In the genomic region with DNA sequence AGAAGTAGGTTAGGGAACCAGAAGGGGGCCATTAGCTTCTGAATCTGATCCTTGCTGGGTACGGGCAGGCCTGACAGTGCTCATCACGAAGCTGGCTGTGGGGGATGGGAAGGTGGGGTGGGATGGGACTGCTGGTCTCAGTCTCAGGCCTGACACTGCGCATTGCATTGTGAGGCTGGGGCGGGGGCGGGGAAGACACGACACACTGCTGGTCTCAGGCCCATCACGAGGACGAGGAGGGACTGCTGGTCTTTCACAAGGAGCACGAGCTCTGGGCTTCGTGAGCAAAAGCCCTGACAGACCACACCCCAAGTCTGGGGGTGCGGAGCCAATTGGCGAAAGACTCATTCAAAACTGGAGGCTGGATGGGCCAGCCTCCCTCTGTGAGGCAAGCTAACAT, we compare ENCODE assay signal across 12 mouse cellular contexts. TPM values are rescaled to one million over a fixed set of nuclear protein-coding genes. Genes with fewer than 3 reads are reported as not detected.
DNase-seq lines count a peak whose midpoint lies in the region; ATAC-seq and TF ChIP-seq lines count a peak whose summit lies in the region.
"Had no signal": no experiment of that assay in that cellular context is flagged by ENCODE, and none has a peak within 500 bp of the region (broad histone marks: within the 10 kb centered on the region; RNA-seq: fewer than 3 reads in every experiment).

No protein-coding gene starts in this region.

- no peak overlapping the region for H3K27ac ChIP-seq in lung, embryonic 14.5 days (ENCODE audit: low read depth)
- peak overlapping the region; percentile 70 for H3K27ac ChIP-seq in MEL (ENCODE audit: control insufficient read depth, low read depth, low read length)
- H3K27ac ChIP-seq: kidney, postnatal 0 days; limb, embryonic 10.5 days had no signal

- no peak for DNase-seq in lung, embryonic 14.5 days
- no peak for DNase-seq in lung, postnatal 4 days
- DNase-seq in MEL (ENCODE audit: low read depth, low spot score): no peak
- peak; percentile 31 for DNase-seq in induced T-regulatory cell, adult 2 months (ENCODE audit: low read depth)
- DNase-seq in neural tube, embryonic 10.5 days (ENCODE audit: extremely low spot score, low spot score): no peak
- no peak for DNase-seq in adrenal gland, postnatal 4 days (ENCODE audit: low spot score in 2 of 2)
- DNase-seq: adrenal gland, postnatal 25 days; cerebellum, postnatal 14 days; heart, postnatal 10 days had no signal

- 51% methylated on average over 12 of the region's 12 CpGs for WGBS in lung, embryonic 14.5 days

- H3K4me2 ChIP-seq in lung, embryonic 14.5 days: no peak overlapping the region

- no peak for TF ChIP-seq RAD21 in MEL (IDR thresholded peaks at IDR 0.05; ENCODE audit: low read depth, low read length)

- H3K9me3 ChIP-seq in lung, embryonic 14.5 days (ENCODE audit: low read depth, low read length): no peaks in the 10 kb centered on the region
- H3K9me3 ChIP-seq in MEL (replicated peaks; ENCODE audit: insufficient read depth, low read length): no peaks in the 10 kb centered on the region
- H3K9me3 ChIP-seq: limb, embryonic 10.5 days had no signal

- H3K4me1 ChIP-seq in lung, embryonic 14.5 days (ENCODE audit: insufficient read depth): no peaks in the 10 kb centered on the region
- peaks cover 2 to 14% of the 10 kb centered on the region in 2 experiments; a peak in 3 of 4 replicates for H3K4me1 ChIP-seq in MEL (ENCODE audit: control insufficient read depth in 1 of 2, insufficient read depth in 2 of 2, low read length in 2 of 2)

- 0 out of 2 replicates have a peak, but pooled peaks have one; percentile 28 for ATAC-seq in lung, embryonic 14.5 days (ENCODE audit: insufficient read depth)
- peak; percentile 24; the same call in 1 of the 2 replicates for ATAC-seq in monocyte, adult 5-6 weeks (replicated peaks; ENCODE audit: insufficient number of reproducible peaks, low FRiP score, low TSS enrichment, poor library complexity, severe bottlenecking)

- no peak for TF ChIP-seq CTCF in lung, embryonic 14.5 days (IDR thresholded peaks at IDR 0.05; ENCODE audit: low read depth)
- no peak for TF ChIP-seq CTCF in MEL (IDR thresholded peaks at IDR 0.05 in 2 of 3, conservative IDR thresholded peaks at IDR 0.05 in 1 of 3; ENCODE audit: control insufficient read depth in 1 of 3, insufficient read depth in 1 of 3, low read depth in 2 of 3, low read length in 3 of 3, poor library complexity in 1 of 3, severe bottlenecking in 1 of 3)

- TF ChIP-seq EP300 in MEL (IDR thresholded peaks at IDR 0.05; ENCODE audit: low read depth in 1 of 2, low read length in 2 of 2): no peak

- TF ChIP-seq POLR2A in MEL (IDR thresholded peaks at IDR 0.05; ENCODE audit: control insufficient read depth in 1 of 2, insufficient read depth in 1 of 2, low read depth in 1 of 2, low read length in 2 of 2, poor library complexity in 1 of 2): no peak

- H3K4me3 ChIP-seq in lung, embryonic 14.5 days (ENCODE audit: low read depth, low read length): no peak overlapping the region
- H3K4me3 ChIP-seq in MEL (ENCODE audit: control insufficient read depth in 1 of 2, insufficient read depth in 1 of 2, low read depth in 2 of 2, low read length in 2 of 2): peak overlapping the region; percentile 76 to 97
- H3K4me3 ChIP-seq: limb, embryonic 10.5 days had no signal

- no peak overlapping the region for H3K9ac ChIP-seq in lung, embryonic 14.5 days
- H3K9ac ChIP-seq in MEL (ENCODE audit: control insufficient read depth, low read depth, low read length, poor library complexity, severe bottlenecking): peak overlapping the region; percentile 87

- H3K27me3 ChIP-seq in lung, embryonic 14.5 days (ENCODE audit: insufficient read depth, low read length): no peaks in the 10 kb centered on the region
- no peaks in the 10 kb centered on the region for H3K27me3 ChIP-seq in MEL (ENCODE audit: control insufficient read depth in 1 of 2, insufficient read depth in 2 of 2, low read length in 2 of 2)

- no peaks in the 10 kb centered on the region for H3K36me3 ChIP-seq in lung, embryonic 14.5 days (ENCODE audit: insufficient read depth)
- H3K36me3 ChIP-seq in MEL (ENCODE audit: control insufficient read depth in 1 of 2, insufficient read depth in 2 of 2, low read length in 2 of 2): peaks cover 5 to 6% of the 10 kb centered on the region in 2 experiments; a peak in 3 of 4 replicates
- H3K36me3 ChIP-seq: limb, embryonic 10.5 days had no signal

- peaks cover 20% of the 10 kb centered on the region for H3K79me2 ChIP-seq in MEL (ENCODE audit: control insufficient read depth, insufficient read depth, low read length, poor library complexity)

TF ChIP-seq in MEL, 35 proteins besides CTCF, POLR2A, EP300 and RAD21:
- TF ChIP-seq ELF1 (IDR thresholded peaks at IDR 0.05; ENCODE audit: low read depth, low read length) (no peak), MAZ (IDR thresholded peaks at IDR 0.05; ENCODE audit: low read depth, low read length) (no peak), MAFK (IDR thresholded peaks at IDR 0.05; ENCODE audit: borderline replicate concordance, low read depth, low read length) (no peak), ZKSCAN1 (IDR thresholded peaks at IDR 0.05; ENCODE audit: low read depth, low read length) (no peak), POLR2AphosphoS5 (IDR thresholded peaks at IDR 0.05; ENCODE audit: borderline replicate concordance, low read depth, low read length) (no peak), HCFC1 (IDR thresholded peaks at IDR 0.05; ENCODE audit: low read depth, low read length) (no peak), UBTF (IDR thresholded peaks at IDR 0.05; ENCODE audit: borderline replicate concordance, insufficient read depth, low read depth, low read length) (no peak), BHLHE40 (IDR thresholded peaks at IDR 0.05; ENCODE audit: borderline replicate concordance, low read depth, low read length) (no peak), GATA1 (IDR thresholded peaks at IDR 0.05; ENCODE audit: low read depth, low read length) (no peak), NELFE (IDR thresholded peaks at IDR 0.05; ENCODE audit: low read depth, low read length) (no peak), ZMIZ1 (IDR thresholded peaks at IDR 0.05; ENCODE audit: low read depth, low read length) (no peak), MYB (IDR thresholded peaks at IDR 0.05; ENCODE audit: low read depth, low read length) (no peak), JUND (IDR thresholded peaks at IDR 0.05; ENCODE audit: low read depth, low read length) (no peak), ETS1 (IDR thresholded peaks at IDR 0.05; ENCODE audit: low read depth, low read length) (no peak), GABPA (IDR thresholded peaks at IDR 0.05; ENCODE audit: low read depth, low read length) (no peak), TAL1 (IDR thresholded peaks at IDR 0.05; ENCODE audit: low read length) (no peak)

RNA-seq across cellular contexts. Expression of a gene that starts 1.9 kb away (rescaled TPM):
- polyA plus RNA-seq in lung, embryonic 14.5 days (2014; fragmentation: Nextera tagmentation; extraction: Ambion mirVana): 1.5 and 1.7 TPM in 2 replicates
- 58.8 and 67.5 TPM in 2 replicates for total RNA-seq in MEL (2012; rRNA removed)
- 100 to 1,000 TPM in 1 of 2 experiments, not detected in 1; 142 TPM for polyA plus RNA-seq in MEL (2012; ENCODE audit: insufficient read depth in 1 of 2, insufficient read length in 2 of 2, low read depth in 1 of 2, low replicate concordance in 2 of 2, missing spikeins in 1 of 2)
- total RNA-seq in monocyte, adult 5-6 weeks (2017): 54.1 to 106 TPM (median 56.9 TPM) in 3 replicates
- total RNA-seq in adrenal gland, postnatal 4 days (2021): 1 to 10 TPM; 4.3 to 5.9 TPM
